Mouse (Mus musculus): Measurements from ENCODE around the gene Suox.
"Not testable (repeated sequence)": the region's sequence is repeated elsewhere in the genome, so short reads cannot be mapped to it uniquely, and the experiment has no call there.

Suox gene

DNA sequence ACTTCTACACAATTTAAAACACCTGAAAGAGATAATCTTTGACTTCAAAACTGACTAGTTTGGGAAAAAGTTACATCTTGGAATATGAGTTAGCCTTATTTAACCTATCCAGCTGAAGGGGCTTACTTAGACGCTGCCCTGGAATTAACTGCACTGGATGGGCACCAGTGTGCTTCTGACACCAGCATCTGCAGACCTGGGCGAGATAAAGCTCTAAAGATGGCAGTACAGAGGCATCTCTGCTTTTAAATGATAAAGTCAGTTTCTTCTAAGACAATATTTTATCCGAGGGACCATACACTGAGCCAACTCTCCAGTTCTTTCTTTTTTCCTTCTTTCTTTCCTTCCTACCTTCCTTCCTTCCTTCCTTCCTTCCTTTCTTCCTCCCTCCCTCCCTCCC lies 9.1 kb downstream of the Suox start:
- no peak for DNase-seq (ENCODE audit: low read depth)

- DNase-seq (ENCODE audit: low read depth) = no peak
Observed at GRCm38 (mm10) chr10:128663441-128664220, 10.2 kb downstream of the Suox start.

DNA sequence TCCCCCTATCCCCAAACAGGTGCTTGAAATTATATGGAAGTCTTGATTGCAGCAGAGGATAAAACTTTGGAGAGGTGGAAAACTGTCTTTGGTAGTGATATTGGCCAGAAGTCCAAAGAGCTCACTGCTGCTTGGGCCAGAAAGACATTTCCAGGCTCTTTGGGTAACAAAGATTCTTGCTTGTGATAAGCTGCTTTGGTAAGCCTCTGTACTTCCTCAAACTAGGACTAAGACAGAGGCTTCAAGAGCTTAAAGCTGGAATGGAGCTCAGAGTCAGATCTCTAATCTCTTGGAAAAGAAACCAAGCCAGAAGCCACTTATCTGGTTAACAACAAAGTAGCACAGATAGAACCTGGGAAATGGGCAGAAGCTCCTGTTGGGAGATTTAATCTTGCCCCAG lies 11.4 kb downstream of the Suox start:
- DNase-seq (ENCODE audit: low read depth) = no peak

- DNase-seq (ENCODE audit: low read depth) = no peak
Observed at GRCm38 (mm10) chr10:128659490-128659889, 14.4 kb downstream of the Suox start.

DNA sequence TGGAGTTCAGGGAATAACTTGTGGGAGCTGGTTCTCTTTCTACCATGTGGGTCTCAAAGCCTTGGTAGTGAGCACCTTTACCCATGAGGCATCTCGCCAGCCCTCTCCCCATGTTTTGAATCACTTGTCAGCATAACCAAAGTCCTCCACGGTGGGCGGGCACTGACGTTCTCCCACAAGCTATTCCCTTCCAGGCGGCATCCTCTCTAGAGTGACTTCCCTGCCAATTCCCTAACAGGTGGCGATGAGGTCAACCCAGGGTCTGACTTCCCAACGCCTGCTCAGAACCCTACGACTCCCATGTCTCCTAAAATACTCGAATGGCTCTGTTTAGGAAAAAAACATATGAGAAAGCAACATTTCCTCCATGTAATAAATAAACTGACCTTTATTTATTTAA lies 16.0 kb downstream of the Suox start:
- no peak for DNase-seq (ENCODE audit: low read depth)

DNA sequence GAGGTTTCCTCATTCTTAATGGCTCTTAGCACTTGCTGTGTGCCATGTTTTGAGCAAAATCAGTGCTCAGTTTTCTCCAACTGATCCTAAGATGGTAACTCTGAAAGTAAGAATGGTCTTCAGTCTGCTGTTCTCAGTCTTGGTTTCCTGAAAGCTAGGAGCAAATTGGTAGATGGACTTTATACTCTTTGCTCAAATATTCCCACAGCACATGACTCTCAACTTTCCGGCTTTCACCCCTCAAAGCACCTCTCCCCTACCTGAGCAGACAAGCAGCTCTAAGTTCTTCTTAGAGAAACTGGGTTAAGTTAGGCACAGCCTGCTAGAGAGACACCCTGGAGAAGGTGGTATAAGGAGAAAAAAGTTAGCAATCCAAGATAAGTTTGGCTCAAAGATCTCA lies 17.1 kb downstream of the Suox start:
- DNase-seq (ENCODE audit: low read depth) = no peak

DNA sequence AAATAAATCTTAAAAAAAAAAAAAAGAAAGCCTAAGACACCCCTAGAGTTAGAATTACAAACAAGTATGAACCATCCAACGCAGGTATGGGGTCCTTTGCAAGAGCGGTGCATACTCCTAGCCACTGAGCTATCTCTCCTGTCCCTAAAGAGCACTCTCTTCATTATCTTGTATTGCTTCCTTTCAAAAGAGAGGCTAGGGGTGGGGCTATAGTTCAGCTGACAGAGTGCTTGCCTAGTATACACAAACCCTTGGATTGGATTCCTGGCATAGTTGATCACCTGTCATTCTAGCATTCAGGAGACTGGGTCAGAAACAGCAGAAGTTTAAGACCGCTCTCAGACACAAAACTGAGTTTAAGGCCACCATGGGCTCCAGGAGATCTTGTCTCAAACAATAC lies 18.6 kb downstream of the Suox start:
- no peak for DNase-seq (ENCODE audit: low read depth)

GRCm38 (mm10) chr10:128653866-128654265 lies 20.0 kb downstream of the Suox start:
- DNase-seq (ENCODE audit: low read depth) = no peak

GRCm38 (mm10) chr10:128646139-128647089 lies 27.5 kb downstream of the Suox start:
- no peak for DNase-seq (ENCODE audit: low read depth)

GRCm38 (mm10) chr10:128645111-128646011 lies 28.5 kb downstream of the Suox start, which contains the start of gene Ikzf4:
Gene Ikzf4 (minus strand): TSS chr10:128645991.
- no peak for DNase-seq (ENCODE audit: low read depth)

DNA sequence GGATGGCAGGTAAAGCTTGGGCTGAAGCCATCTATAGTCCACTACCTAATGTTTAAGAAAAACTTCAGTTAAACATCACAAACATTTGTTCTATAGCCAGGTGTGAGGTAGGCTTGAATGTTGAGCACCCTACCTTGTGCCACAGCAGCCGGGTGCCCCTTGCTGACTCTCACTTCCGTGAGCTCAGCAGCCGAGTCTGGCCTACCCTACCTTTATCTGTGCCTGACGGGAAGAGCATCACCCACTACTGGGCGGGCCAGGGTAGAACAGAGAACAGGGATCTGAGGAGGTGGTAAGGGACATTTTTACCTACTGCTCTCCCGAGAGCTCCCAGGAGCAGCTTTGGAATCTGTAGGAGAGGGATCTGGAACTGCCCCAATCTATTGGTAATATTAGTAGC lies 31.1 kb downstream of the Suox start:
- no peak for DNase-seq (ENCODE audit: low read depth)

DNA sequence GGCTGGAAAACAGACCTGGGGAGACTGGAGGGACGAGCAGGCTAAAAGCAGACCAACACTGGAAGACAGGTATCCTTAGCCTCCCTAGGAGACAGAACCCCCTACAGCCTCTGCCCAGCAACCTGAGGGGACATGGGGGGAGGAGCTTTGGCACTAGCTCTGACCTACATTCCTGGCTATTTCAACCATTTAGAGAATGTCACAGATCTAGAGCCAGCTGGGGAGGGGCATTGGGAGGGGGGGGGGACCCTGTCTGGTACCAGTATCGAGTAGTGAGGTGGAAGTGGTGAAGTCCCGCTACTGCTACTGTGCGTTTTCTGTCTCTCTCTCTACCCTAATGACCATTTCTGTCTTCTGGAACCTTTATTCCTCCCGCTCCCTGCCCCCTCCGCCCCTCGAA lies 32.0 kb downstream of the Suox start:
- DNase-seq (ENCODE audit: low read depth) = no peak

DNA sequence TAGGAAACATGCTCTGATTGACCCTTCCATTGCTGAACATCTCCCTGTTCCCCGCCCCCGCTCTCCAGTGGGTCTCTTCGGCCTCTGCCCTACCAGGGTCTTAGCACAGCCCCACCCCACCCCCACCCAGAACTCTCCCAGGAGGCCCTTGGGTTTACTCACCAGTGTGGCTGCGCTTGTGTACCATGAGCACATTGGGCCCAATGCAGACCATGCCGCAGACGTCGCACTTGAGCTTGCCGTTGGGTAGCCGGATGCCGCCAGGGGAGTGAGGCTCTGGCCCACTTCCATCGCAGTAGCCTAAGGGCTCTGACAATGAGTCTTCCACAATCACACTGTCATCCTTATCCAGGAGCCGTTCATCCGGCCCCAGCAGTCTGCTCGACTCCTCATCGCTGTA lies 33.0 kb downstream of the Suox start:
- DNase-seq (ENCODE audit: low read depth) = no peak

GRCm38 (mm10) chr10:128639999-128640398 lies 33.9 kb downstream of the Suox start:
- DNase-seq (ENCODE audit: low read depth) = no peak

DNA sequence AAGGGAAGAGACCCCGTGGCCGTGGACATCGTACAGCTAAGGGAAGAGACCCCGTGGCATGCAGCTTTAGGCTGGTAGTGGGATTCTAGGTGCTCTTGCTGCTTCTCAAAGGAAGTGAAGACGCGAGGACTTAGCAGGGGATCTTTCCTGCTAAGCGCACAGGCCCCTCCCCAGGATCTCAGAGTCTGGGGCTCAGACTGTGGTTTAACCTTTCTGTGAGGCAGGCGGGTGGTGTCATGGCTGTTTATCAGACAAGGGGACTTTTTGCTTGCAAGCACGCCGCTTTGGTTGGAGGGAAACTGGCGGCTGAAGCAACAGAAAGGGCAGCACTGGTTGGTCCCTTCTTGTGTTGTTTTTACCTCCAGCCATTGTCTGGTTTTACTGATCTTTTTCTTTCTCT lies 36.9 kb downstream of the Suox start:
- DNase-seq (ENCODE audit: low read depth) = peak; percentile 42

GRCm38 (mm10) chr10:128636561-128636960 lies 37.3 kb downstream of the Suox start:
- DNase-seq (ENCODE audit: low read depth) = no peak

GRCm38 (mm10) chr10:128635697-128636096 lies 38.2 kb downstream of the Suox start:
- no peak for DNase-seq (ENCODE audit: low read depth)

DNA sequence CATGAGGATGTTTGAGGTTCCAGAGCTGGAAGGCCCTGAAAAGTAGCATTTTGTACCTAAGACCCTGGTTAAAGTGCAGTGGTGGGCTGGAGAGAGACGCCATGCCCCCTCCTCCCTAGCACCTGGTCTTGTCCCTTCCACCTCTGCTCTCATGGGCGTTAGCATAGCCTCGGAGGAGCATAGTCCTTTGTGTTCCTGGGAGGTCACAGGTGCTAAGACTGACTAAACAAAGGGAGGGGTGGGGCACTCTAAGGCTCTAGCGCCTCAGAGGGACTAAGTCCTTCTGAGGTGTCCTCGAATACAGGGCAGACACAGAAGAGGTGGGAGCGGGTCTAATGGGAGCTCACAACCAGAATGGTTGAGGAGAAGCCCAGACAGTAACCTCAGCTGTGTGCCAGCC lies 42.3 kb downstream of the Suox start:
- DNase-seq (ENCODE audit: low read depth) = no peak

DNA sequence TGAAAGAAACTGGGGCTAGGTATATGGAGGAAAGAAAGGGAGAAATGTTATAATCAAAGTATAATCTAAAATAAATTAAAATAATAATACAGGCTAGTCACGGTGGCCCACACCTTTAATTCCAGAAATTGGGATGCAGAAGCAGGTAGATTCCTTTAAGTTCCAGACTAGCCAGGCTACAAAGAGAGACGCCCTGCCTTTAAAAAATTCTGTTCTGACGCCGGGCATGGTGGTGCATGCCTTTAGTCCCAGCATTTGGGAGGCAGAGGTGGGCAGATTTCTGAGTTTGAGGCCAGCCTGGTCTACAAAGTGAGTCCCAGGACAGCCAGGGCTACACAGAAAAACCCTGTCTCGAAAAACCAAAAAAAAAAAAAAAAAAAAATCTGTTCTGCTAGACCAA lies 43.6 kb downstream of the Suox start:
- DNase-seq (ENCODE audit: low read depth) = not testable (repeated sequence)

DNA sequence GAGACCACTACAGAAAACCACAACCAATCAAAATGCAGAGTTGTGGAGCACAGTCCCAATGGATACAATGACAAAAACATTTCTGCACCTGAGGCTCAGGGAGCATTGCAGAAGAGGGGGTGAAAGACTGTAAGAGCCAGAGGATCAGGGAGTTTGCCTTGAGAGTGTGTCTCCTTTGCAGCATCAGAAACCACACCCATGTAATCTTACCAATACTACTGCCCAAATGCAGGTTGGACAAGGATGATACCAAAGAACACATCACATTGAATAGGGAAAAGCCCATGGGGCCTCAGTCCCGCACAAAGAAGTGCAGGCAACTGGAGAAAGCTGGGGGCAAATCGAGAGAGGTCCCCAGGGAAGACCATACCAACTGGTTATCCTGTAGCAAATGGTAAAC lies 44.1 kb downstream of the Suox start:
- DNase-seq (ENCODE audit: low read depth) = no peak

GRCm38 (mm10) chr10:128627398-128628317 lies 46.2 kb downstream of the Suox start:
- DNase-seq (ENCODE audit: low read depth) = no peak

Measured in c-Kit-positive CD71-negative TER-119-negative erythroid progenitor cells, embryonic 14.5 days (primary cell).